Mouse (Mus musculus): ENCODE results near the gene Nxph1. TPM values are rescaled to one million over a fixed set of nuclear protein-coding genes. Genes with fewer than 3 reads are reported as not detected.
A peak's percentile ranks its signal among the peaks of the same experiment; 100 is the strongest.

Nxph1 gene
- 0.10 and 0.27 TPM in 2 replicates for polyA plus RNA-seq (2015; fragmentation: Nextera tagmentation; extraction: Ambion mirVana)

GRCm38 (mm10) chr6:8948131-8948470, at the start of gene Nxph1:
Nxph1 (plus strand) TSS chr6:8948431.
- Histone ChIP-seq H3K4me2 (replicated peaks; ENCODE audit: low read depth, low read length) (peak within 1 kb of the TSS; percentile 51), H3K27ac (ENCODE audit: low read length) (no peak within 1 kb of the TSS), H3K4me1 (ENCODE audit: insufficient read depth, low read length) (peaks cover 13% of the 10 kb centered on the region), H3K36me3 (ENCODE audit: insufficient read depth, low read length) (no peaks in the 10 kb centered on the region), H3K9ac (replicated peaks; ENCODE audit: low read length) (no peak within 1 kb of the TSS), H3K4me3 (ENCODE audit: low read length) (peak within 1 kb of the TSS; percentile 33), H3K27me3 (ENCODE audit: insufficient read depth, low read length) (peaks cover 70% of the 10 kb centered on the region), H3K9me3 (ENCODE audit: low read length) (no peaks in the 10 kb centered on the region)
- ATAC-seq (ENCODE audit: low FRiP score, low TSS enrichment) = peak; percentile 36
- WGBS = 1% methylated on average over 16 of the region's 16 CpGs

GRCm38 (mm10) chr6:8900021-8900728, 48.1 kb upstream of the Nxph1 start:
- Histone ChIP-seq H3K4me2 (replicated peaks; ENCODE audit: low read depth, low read length) (no peak overlapping the region), H3K9ac (replicated peaks; ENCODE audit: low read length) (no peak overlapping the region), H3K4me3 (ENCODE audit: low read length) (no peak overlapping the region), H3K27ac (ENCODE audit: low read length) (no peak overlapping the region), H3K4me1 (ENCODE audit: insufficient read depth, low read length) (no peaks in the 10 kb centered on the region), H3K27me3 (ENCODE audit: insufficient read depth, low read length) (no peaks in the 10 kb centered on the region), H3K36me3 (ENCODE audit: insufficient read depth, low read length) (no peaks in the 10 kb centered on the region), H3K9me3 (ENCODE audit: low read length) (no peaks in the 10 kb centered on the region)
- no peak for ATAC-seq (ENCODE audit: low FRiP score, low TSS enrichment)
- 88% methylated on average over 7 of the region's 7 CpGs for WGBS

- Histone ChIP-seq H3K36me3 (ENCODE audit: insufficient read depth, low read length) (no peaks in the 10 kb centered on the region), H3K9me3 (ENCODE audit: low read length) (no peaks in the 10 kb centered on the region), H3K9ac (replicated peaks; ENCODE audit: low read length) (no peak overlapping the region), H3K4me2 (replicated peaks; ENCODE audit: low read depth, low read length) (no peak overlapping the region), H3K27me3 (ENCODE audit: insufficient read depth, low read length) (no peaks in the 10 kb centered on the region), H3K4me3 (ENCODE audit: low read length) (no peak overlapping the region), H3K27ac (ENCODE audit: low read length) (no peak overlapping the region), H3K4me1 (ENCODE audit: insufficient read depth, low read length) (no peaks in the 10 kb centered on the region)
- no peak for ATAC-seq (ENCODE audit: low FRiP score, low TSS enrichment)
- WGBS = 75% methylated on average over 2 of the region's 2 CpGs
These were observed 47.5 kb upstream of the Nxph1 start for GRCm38 (mm10) chr6:8900729-8901122.

DNA sequence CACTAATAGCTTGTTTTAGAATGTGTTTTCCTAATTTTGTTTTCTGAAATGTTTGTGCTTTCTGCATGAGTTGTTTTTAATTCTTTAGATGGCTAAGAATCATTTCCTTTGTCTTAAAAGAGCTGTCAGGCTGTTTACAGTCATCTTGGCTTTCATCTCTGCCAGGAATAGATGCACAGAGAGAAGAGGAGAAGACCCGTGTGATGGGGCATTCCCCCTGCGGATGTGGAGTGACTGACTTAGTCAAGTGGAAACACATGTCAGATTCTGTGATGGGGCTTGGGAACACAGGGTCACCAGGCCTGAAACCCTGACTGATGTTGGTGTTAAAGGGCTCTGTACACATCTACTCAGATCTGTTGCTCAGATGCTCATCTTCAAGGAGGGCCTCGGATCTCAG, 40.3 kb upstream of the Nxph1 start:
- Histone ChIP-seq H3K4me3 (ENCODE audit: low read length) (no peak overlapping the region), H3K36me3 (ENCODE audit: insufficient read depth, low read length) (no peaks in the 10 kb centered on the region), H3K4me1 (ENCODE audit: insufficient read depth, low read length) (no peaks in the 10 kb centered on the region), H3K9ac (replicated peaks; ENCODE audit: low read length) (no peak overlapping the region), H3K9me3 (ENCODE audit: low read length) (no peaks in the 10 kb centered on the region), H3K27ac (ENCODE audit: low read length) (no peak overlapping the region), H3K27me3 (ENCODE audit: insufficient read depth, low read length) (no peaks in the 10 kb centered on the region), H3K4me2 (replicated peaks; ENCODE audit: low read depth, low read length) (no peak overlapping the region)
- 71% methylated on average over 3 of the region's 3 CpGs for WGBS
- no peak for ATAC-seq (ENCODE audit: low FRiP score, low TSS enrichment)

- Histone ChIP-seq H3K27ac (ENCODE audit: low read length) (no peak overlapping the region), H3K9me3 (ENCODE audit: low read length) (no peaks in the 10 kb centered on the region), H3K36me3 (ENCODE audit: insufficient read depth, low read length) (no peaks in the 10 kb centered on the region), H3K9ac (replicated peaks; ENCODE audit: low read length) (no peak overlapping the region), H3K4me3 (ENCODE audit: low read length) (no peak overlapping the region), H3K4me1 (ENCODE audit: insufficient read depth, low read length) (no peaks in the 10 kb centered on the region), H3K27me3 (ENCODE audit: insufficient read depth, low read length) (no peaks in the 10 kb centered on the region), H3K4me2 (replicated peaks; ENCODE audit: low read depth, low read length) (no peak overlapping the region)
- ATAC-seq (ENCODE audit: low FRiP score, low TSS enrichment) = no peak
These were observed 34.8 kb upstream of the Nxph1 start for GRCm38 (mm10) chr6:8913404-8913803.

GRCm38 (mm10) chr6:8914682-8915081, 33.5 kb upstream of the Nxph1 start:
- Histone ChIP-seq H3K9ac (replicated peaks; ENCODE audit: low read length) (no peak overlapping the region), H3K27me3 (ENCODE audit: insufficient read depth, low read length) (no peaks in the 10 kb centered on the region), H3K36me3 (ENCODE audit: insufficient read depth, low read length) (no peaks in the 10 kb centered on the region), H3K9me3 (ENCODE audit: low read length) (no peaks in the 10 kb centered on the region), H3K4me1 (ENCODE audit: insufficient read depth, low read length) (no peaks in the 10 kb centered on the region), H3K4me3 (ENCODE audit: low read length) (no peak overlapping the region), H3K27ac (ENCODE audit: low read length) (no peak overlapping the region), H3K4me2 (replicated peaks; ENCODE audit: low read depth, low read length) (no peak overlapping the region)
- ATAC-seq (ENCODE audit: low FRiP score, low TSS enrichment) = no peak
- WGBS = 80% methylated on average over 3 of the region's 3 CpGs

DNA sequence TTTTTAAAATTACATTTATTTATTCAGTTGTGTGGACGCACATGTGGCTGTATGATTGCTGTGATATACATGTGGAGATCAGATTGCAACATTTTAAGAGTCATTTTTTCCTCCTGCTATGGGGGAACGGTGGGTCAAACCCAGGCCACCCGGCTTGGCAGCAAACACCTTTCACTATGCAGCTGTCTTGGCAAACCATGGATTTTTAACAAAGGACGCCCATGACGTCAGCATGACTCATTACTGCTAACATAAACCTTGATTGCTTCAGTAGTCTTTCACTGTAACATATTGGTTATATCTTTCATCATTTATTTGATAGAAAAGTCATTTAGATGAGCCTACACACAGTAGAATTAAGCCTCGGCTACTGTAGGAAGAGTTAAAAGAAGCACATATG, 23.8 kb upstream of the Nxph1 start:
- 74% methylated on average over 6 of the region's 6 CpGs for WGBS
- Histone ChIP-seq H3K27ac (ENCODE audit: low read length) (no peak overlapping the region), H3K36me3 (ENCODE audit: insufficient read depth, low read length) (no peaks in the 10 kb centered on the region), H3K4me1 (ENCODE audit: insufficient read depth, low read length) (no peaks in the 10 kb centered on the region), H3K9me3 (ENCODE audit: low read length) (no peaks in the 10 kb centered on the region), H3K9ac (replicated peaks; ENCODE audit: low read length) (no peak overlapping the region), H3K4me3 (ENCODE audit: low read length) (no peak overlapping the region), H3K4me2 (replicated peaks; ENCODE audit: low read depth, low read length) (no peak overlapping the region), H3K27me3 (ENCODE audit: insufficient read depth, low read length) (no peaks in the 10 kb centered on the region)
- no peak for ATAC-seq (ENCODE audit: low FRiP score, low TSS enrichment)

- Histone ChIP-seq H3K27ac (ENCODE audit: low read length) (no peak overlapping the region), H3K4me2 (replicated peaks; ENCODE audit: low read depth, low read length) (no peak overlapping the region), H3K9me3 (ENCODE audit: low read length) (no peaks in the 10 kb centered on the region), H3K4me1 (ENCODE audit: insufficient read depth, low read length) (no peaks in the 10 kb centered on the region), H3K9ac (replicated peaks; ENCODE audit: low read length) (no peak overlapping the region), H3K27me3 (ENCODE audit: insufficient read depth, low read length) (no peaks in the 10 kb centered on the region), H3K4me3 (ENCODE audit: low read length) (no peak overlapping the region), H3K36me3 (ENCODE audit: insufficient read depth, low read length) (no peaks in the 10 kb centered on the region)
- ATAC-seq (ENCODE audit: low FRiP score, low TSS enrichment) = no peak
- WGBS = 43% methylated on average over 5 of the region's 5 CpGs
These were observed 13.0 kb upstream of the Nxph1 start for GRCm38 (mm10) chr6:8935241-8935640.

DNA sequence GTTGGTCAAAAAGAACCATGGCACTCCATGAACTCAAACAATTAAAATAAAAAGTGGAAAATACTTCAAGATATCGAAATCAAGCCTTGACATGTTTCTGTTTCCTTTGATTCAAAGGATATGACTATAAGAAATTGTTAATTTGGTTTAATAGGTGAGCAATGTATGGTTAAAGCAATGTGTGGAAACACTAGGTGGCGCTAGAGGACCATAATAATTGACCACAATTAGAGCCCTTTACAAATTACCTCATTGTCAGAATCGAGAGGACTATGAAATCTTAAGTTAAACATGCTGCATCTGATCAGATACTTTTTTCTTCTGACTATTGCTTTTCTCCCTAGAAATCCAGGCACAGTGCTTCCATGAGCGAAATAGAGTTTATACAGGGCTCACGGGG, 12.5 kb upstream of the Nxph1 start:
- Histone ChIP-seq H3K36me3 (ENCODE audit: insufficient read depth, low read length) (no peaks in the 10 kb centered on the region), H3K4me1 (ENCODE audit: insufficient read depth, low read length) (no peaks in the 10 kb centered on the region), H3K27me3 (ENCODE audit: insufficient read depth, low read length) (no peaks in the 10 kb centered on the region), H3K4me3 (ENCODE audit: low read length) (no peak overlapping the region), H3K9ac (replicated peaks; ENCODE audit: low read length) (no peak overlapping the region), H3K27ac (ENCODE audit: low read length) (no peak overlapping the region), H3K9me3 (ENCODE audit: low read length) (no peaks in the 10 kb centered on the region), H3K4me2 (replicated peaks; ENCODE audit: low read depth, low read length) (no peak overlapping the region)
- 16% methylated on average over 5 of the region's 5 CpGs for WGBS
- peak; percentile 73; the same call in 1 of the 2 replicates for ATAC-seq (ENCODE audit: low FRiP score, low TSS enrichment)

DNA sequence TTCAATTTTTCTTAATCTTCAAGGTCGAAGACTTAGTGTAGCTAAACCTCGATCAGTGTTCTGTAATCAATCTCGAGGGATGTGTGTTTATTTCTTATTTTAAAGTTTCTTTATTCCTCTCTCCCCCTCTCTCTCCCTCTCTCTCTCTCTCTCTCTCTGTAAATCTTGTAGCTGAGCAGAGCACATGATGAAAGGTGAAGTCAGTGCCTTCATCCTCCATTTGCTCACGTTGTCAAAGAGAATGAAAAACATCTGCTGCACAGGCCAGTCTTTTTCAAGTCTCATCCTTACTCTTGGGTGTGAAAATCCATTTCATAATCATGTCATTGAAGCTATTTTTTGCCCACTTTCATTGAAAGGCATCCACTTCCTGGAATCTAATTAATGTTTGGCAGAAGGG, 12.1 kb upstream of the Nxph1 start:
- no peak overlapping the region for H3K4me3 ChIP-seq (ENCODE audit: low read length)
- WGBS = 26% methylated on average over 4 of the region's 4 CpGs
- H3K27ac ChIP-seq (ENCODE audit: low read length) = no peak overlapping the region
- no peak overlapping the region for H3K9ac ChIP-seq (replicated peaks; ENCODE audit: low read length)
- H3K36me3 ChIP-seq (ENCODE audit: insufficient read depth, low read length) = no peaks in the 10 kb centered on the region
- H3K4me1 ChIP-seq (ENCODE audit: insufficient read depth, low read length) = no peaks in the 10 kb centered on the region
- no peaks in the 10 kb centered on the region for H3K9me3 ChIP-seq (ENCODE audit: low read length)
- H3K27me3 ChIP-seq (ENCODE audit: insufficient read depth, low read length) = no peaks in the 10 kb centered on the region
- no peak for ATAC-seq (ENCODE audit: low FRiP score, low TSS enrichment)
- no peak overlapping the region for H3K4me2 ChIP-seq (replicated peaks; ENCODE audit: low read depth, low read length)

All from kidney, embryonic 16.5 days (tissue).